In the genomic region with DNA sequence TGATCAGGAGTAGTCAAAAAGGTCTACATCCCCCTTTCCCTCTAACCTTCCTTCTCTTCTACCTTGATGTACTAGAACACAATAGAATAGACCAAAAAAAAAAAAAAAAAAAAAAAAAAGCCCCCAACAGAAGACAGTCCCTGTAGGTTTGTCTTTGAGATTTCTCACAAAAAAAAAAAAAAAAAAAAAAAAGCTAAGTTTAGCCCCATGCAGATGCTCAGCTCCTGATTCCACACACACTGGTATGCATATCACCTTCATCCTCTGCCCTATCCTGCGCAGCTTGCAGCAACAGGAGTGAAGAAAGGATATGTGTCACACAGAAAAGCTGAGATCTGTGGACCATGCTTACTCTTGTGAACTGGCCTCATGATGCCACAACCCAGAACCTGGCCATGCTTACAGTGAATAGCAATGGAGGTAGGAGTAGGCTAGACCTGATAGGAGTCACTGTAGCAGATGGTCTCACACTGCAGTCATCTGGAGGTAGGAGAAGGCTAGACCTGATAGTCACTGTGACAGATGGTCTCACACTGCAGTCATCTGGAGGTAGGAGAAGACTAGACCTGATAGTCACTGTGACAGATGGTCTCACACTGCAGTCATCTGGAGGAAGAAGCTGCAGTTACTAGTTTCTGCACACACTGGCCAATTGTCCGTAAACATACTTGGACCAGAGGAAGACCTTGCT, we compare ENCODE assay signal across 10 mouse cellular contexts. TPM values are rescaled to one million over a fixed set of nuclear protein-coding genes. Genes with fewer than 3 reads are reported as not detected.
A peak's percentile ranks its signal among the peaks of the same experiment; 100 is the strongest.
DNase-seq lines count a peak whose midpoint lies in the region; ATAC-seq and TF ChIP-seq lines count a peak whose summit lies in the region.
"Had no signal": no experiment of that assay in that cellular context is flagged by ENCODE, and none has a peak within 500 bp of the region (broad histone marks: within the 10 kb centered on the region; RNA-seq: fewer than 3 reads in every experiment).

No protein-coding gene starts in this region.

- peak overlapping the region; percentile 97; the same call in 1 of the 2 replicates for H3K27ac ChIP-seq in hindbrain, embryonic 10.5 days
- no peak overlapping the region for H3K27ac ChIP-seq in hindbrain, postnatal 0 days
- peak overlapping the region; percentile 91 for H3K27ac ChIP-seq in MEL (ENCODE audit: control insufficient read depth, low read depth, low read length)
- H3K27ac ChIP-seq in liver, embryonic 16.5 days (ENCODE audit: low read length): peak overlapping the region; percentile 97

- no peak overlapping the region for H3K4me2 ChIP-seq in hindbrain, postnatal 0 days (ENCODE audit: low read depth, low read length)
- peak overlapping the region; percentile 92 for H3K4me2 ChIP-seq in liver, embryonic 16.5 days (ENCODE audit: low read depth, low read length)

- H3K27me3 ChIP-seq in hindbrain, embryonic 10.5 days (ENCODE audit: insufficient read depth, poor library complexity, severe bottlenecking): no peaks in the 10 kb centered on the region
- H3K27me3 ChIP-seq in hindbrain, postnatal 0 days (ENCODE audit: insufficient read depth, low read length): no peaks in the 10 kb centered on the region
- no peaks in the 10 kb centered on the region for H3K27me3 ChIP-seq in MEL (ENCODE audit: control insufficient read depth in 1 of 2, insufficient read depth in 2 of 2, low read length in 2 of 2)
- no peaks in the 10 kb centered on the region for H3K27me3 ChIP-seq in liver, embryonic 16.5 days (ENCODE audit: control insufficient read depth, insufficient read depth, low read depth, low read length)

- DNase-seq in hindbrain, embryonic 10.5 days (ENCODE audit: low spot score): no peak
- no peak for DNase-seq in hindbrain, postnatal 0 days (ENCODE audit: low spot score)
- DNase-seq in 416B (ENCODE audit: low read depth): peak; percentile 51
- peak; percentile 84 for DNase-seq in MEL (ENCODE audit: low read depth, low spot score)
- DNase-seq in spleen, postnatal 14 days (ENCODE audit: low spot score in 2 of 2): no peak
- no peak for DNase-seq in layer of hippocampus, postnatal 10 days (ENCODE audit: low spot score in 2 of 2)
- DNase-seq: gastrocnemius, adult 2 months; layer of hippocampus, postnatal 36 days; lung, postnatal 14 days had no signal

- no peak overlapping the region for H3K9ac ChIP-seq in hindbrain, postnatal 0 days (replicated peaks; ENCODE audit: low read length)
- peak overlapping the region; percentile 97 for H3K9ac ChIP-seq in MEL (ENCODE audit: control insufficient read depth, low read depth, low read length, poor library complexity, severe bottlenecking)
- H3K9ac ChIP-seq in liver, embryonic 16.5 days (ENCODE audit: low read depth, low read length): peak overlapping the region; percentile 94

- H3K4me3 ChIP-seq in hindbrain, embryonic 10.5 days: no peak overlapping the region
- no peak overlapping the region for H3K4me3 ChIP-seq in hindbrain, postnatal 0 days (ENCODE audit: low read length)
- H3K4me3 ChIP-seq in MEL (ENCODE audit: control insufficient read depth in 1 of 2, insufficient read depth in 1 of 2, low read depth in 2 of 2, low read length in 2 of 2): peak overlapping the region; percentile 93 to 97
- peak overlapping the region; percentile 85 for H3K4me3 ChIP-seq in liver, embryonic 16.5 days (ENCODE audit: low read depth, low read length)

- WGBS in hindbrain, embryonic 10.5 days: 98% methylated on average over 2 of the region's 2 CpGs
- WGBS in hindbrain, postnatal 0 days: 95% methylated on average over 2 of the region's 2 CpGs
- WGBS in liver, embryonic 16.5 days (ENCODE audit: insufficient replicate concordance): 66% methylated on average over 2 of the region's 2 CpGs

- no peak for TF ChIP-seq RAD21 in MEL (IDR thresholded peaks at IDR 0.05; ENCODE audit: low read depth, low read length)

- peak; percentile 36 to 51; a peak in 3 of 4 replicates for TF ChIP-seq EP300 in MEL (IDR thresholded peaks at IDR 0.05; ENCODE audit: low read depth in 1 of 2, low read length in 2 of 2)

- peaks cover 46% of the 10 kb centered on the region for H3K4me1 ChIP-seq in hindbrain, embryonic 10.5 days (replicated peaks)
- H3K4me1 ChIP-seq in hindbrain, postnatal 0 days (ENCODE audit: insufficient read depth, low read length): peaks cover 20% of the 10 kb centered on the region
- peaks cover 44 to 46% of the 10 kb centered on the region in 2 experiments for H3K4me1 ChIP-seq in MEL (ENCODE audit: control insufficient read depth in 1 of 2, insufficient read depth in 2 of 2, low read length in 2 of 2)
- H3K4me1 ChIP-seq in liver, embryonic 16.5 days (ENCODE audit: control insufficient read depth, low read depth, low read length): peaks cover 50% of the 10 kb centered on the region

- no peak for ATAC-seq in hindbrain, postnatal 0 days
- ATAC-seq in liver, embryonic 16.5 days (ENCODE audit: low read depth): no peak

- peak in 1 of 2 experiments; percentile 50; a peak in 1 of 4 replicates for TF ChIP-seq POLR2A in MEL (IDR thresholded peaks at IDR 0.05; ENCODE audit: control insufficient read depth in 1 of 2, insufficient read depth in 1 of 2, low read depth in 1 of 2, low read length in 2 of 2, poor library complexity in 1 of 2)

- H3K79me2 ChIP-seq in MEL (ENCODE audit: control insufficient read depth, insufficient read depth, low read length, poor library complexity): peaks cover 39% of the 10 kb centered on the region

- H3K36me3 ChIP-seq in hindbrain, embryonic 10.5 days: peaks cover 6% of the 10 kb centered on the region
- H3K36me3 ChIP-seq in hindbrain, postnatal 0 days (ENCODE audit: insufficient read depth, low read length): no peaks in the 10 kb centered on the region
- H3K36me3 ChIP-seq in MEL (ENCODE audit: control insufficient read depth in 1 of 2, insufficient read depth in 2 of 2, low read length in 2 of 2): peaks cover 2 to 57% of the 10 kb centered on the region in 2 experiments; a peak in 3 of 4 replicates
- H3K36me3 ChIP-seq in liver, embryonic 16.5 days (ENCODE audit: control insufficient read depth, insufficient read depth): no peaks in the 10 kb centered on the region

- H3K9me3 ChIP-seq in hindbrain, embryonic 10.5 days: peaks cover 6% of the 10 kb centered on the region; the same call in 1 of the 2 replicates
- H3K9me3 ChIP-seq in hindbrain, postnatal 0 days (ENCODE audit: low read length): no peaks in the 10 kb centered on the region
- no peaks in the 10 kb centered on the region for H3K9me3 ChIP-seq in MEL (replicated peaks; ENCODE audit: insufficient read depth, low read length)
- H3K9me3 ChIP-seq in liver, embryonic 16.5 days (replicated peaks; ENCODE audit: control insufficient read depth, low read length): no peaks in the 10 kb centered on the region

- TF ChIP-seq CTCF in hindbrain, postnatal 0 days (IDR thresholded peaks at IDR 0.05; ENCODE audit: low read depth): no peak
- TF ChIP-seq CTCF in MEL (IDR thresholded peaks at IDR 0.05 in 2 of 3, conservative IDR thresholded peaks at IDR 0.05 in 1 of 3; ENCODE audit: control insufficient read depth in 1 of 3, insufficient read depth in 1 of 3, low read depth in 2 of 3, low read length in 3 of 3, poor library complexity in 1 of 3, severe bottlenecking in 1 of 3): no peak

TF ChIP-seq in MEL, 35 proteins besides CTCF, POLR2A, EP300 and RAD21 (continues in another document):
- no peak for TF ChIP-seq MXI1 (IDR thresholded peaks at IDR 0.05; ENCODE audit: low read depth, low read length)
- TF ChIP-seq TAL1 (IDR thresholded peaks at IDR 0.05; ENCODE audit: low read length): peak; percentile 96
- no peak for TF ChIP-seq MEF2A (IDR thresholded peaks at IDR 0.05; ENCODE audit: extremely low read depth, insufficient replicate concordance, low read depth, low read length, poor library complexity, severe bottlenecking)
- no peak for TF ChIP-seq ELF1 (IDR thresholded peaks at IDR 0.05; ENCODE audit: low read depth, low read length)
- no peak for TF ChIP-seq KAT2A (conservative IDR thresholded peaks at IDR 0.05; ENCODE audit: low read depth, low read length)
- TF ChIP-seq NRF1 (IDR thresholded peaks at IDR 0.05; ENCODE audit: insufficient read depth, low read depth, low read length, poor library complexity, severe bottlenecking): peak; percentile 27; the same call in 1 of the 2 replicates
- 0 out of 2 replicates have a peak, but pooled peaks have one; percentile 1 for TF ChIP-seq BHLHE40 (IDR thresholded peaks at IDR 0.05; ENCODE audit: borderline replicate concordance, low read depth, low read length)
- peak; percentile 81 for TF ChIP-seq TCF12 (IDR thresholded peaks at IDR 0.05; ENCODE audit: low read depth, low read length)
- peak; percentile 75; the same call in 1 of the 2 replicates for TF ChIP-seq POLR2AphosphoS5 (IDR thresholded peaks at IDR 0.05; ENCODE audit: borderline replicate concordance, low read depth, low read length)
- TF ChIP-seq ZNF384 (IDR thresholded peaks at IDR 0.05; ENCODE audit: low read depth, low read length): peak; percentile 86
- no peak for TF ChIP-seq ZC3H11A (IDR thresholded peaks at IDR 0.05; ENCODE audit: low read depth, low read length)
- TF ChIP-seq MYC (IDR thresholded peaks at IDR 0.05; ENCODE audit: low read depth, low read length): peak; percentile 36; the same call in 1 of the 2 replicates
- TF ChIP-seq MAX (IDR thresholded peaks at IDR 0.05; ENCODE audit: low read length): no peak
- TF ChIP-seq CHD1 (IDR thresholded peaks at IDR 0.05; ENCODE audit: low read depth, low read length): peak; percentile 91

RNA-seq across cellular contexts. Expression of gene March6, which starts 1.6 kb away (rescaled TPM):
- polyA plus RNA-seq in hindbrain, embryonic 10.5 days (2016; fragmentation: Nextera tagmentation; extraction: Ambion mirVana): 34.5 and 39.9 TPM in 2 replicates
- total RNA-seq in hindbrain, postnatal 0 days (2014; rRNA removed): 154 and 169 TPM in 2 replicates
- polyA plus RNA-seq in hindbrain, postnatal 0 days (2015; fragmentation: Nextera tagmentation; extraction: Ambion mirVana): 55.3 and 57.4 TPM in 2 replicates
- total RNA-seq in MEL (2012; rRNA removed): 37.9 and 42.8 TPM in 2 replicates
- 100 to 1,000 TPM in 1 of 2 experiments, 10 to 100 TPM in 1; 62.5 to 114 TPM for polyA plus RNA-seq in MEL (2012; ENCODE audit: insufficient read depth in 1 of 2, insufficient read length in 2 of 2, low read depth in 1 of 2, low replicate concordance in 2 of 2, missing spikeins in 1 of 2)
- polyA plus RNA-seq in liver, embryonic 16.5 days (2015; fragmentation: Nextera tagmentation; extraction: Ambion mirVana): 15.8 TPM in 2 replicates
- 100 to 1,000 TPM; 199 to 221 TPM for total RNA-seq in layer of hippocampus, postnatal 10 days (2021)

RNA-seq across cellular contexts. Expression of gene Cmbl, which starts 32.7 kb away (rescaled TPM):
- polyA plus RNA-seq in hindbrain, embryonic 10.5 days (2016; fragmentation: Nextera tagmentation; extraction: Ambion mirVana): 1.6 and 2.0 TPM in 2 replicates
- total RNA-seq in hindbrain, postnatal 0 days (2014; rRNA removed): 15.2 and 21.2 TPM in 2 replicates
- 22.7 and 24.9 TPM in 2 replicates for polyA plus RNA-seq in hindbrain, postnatal 0 days (2015; fragmentation: Nextera tagmentation; extraction: Ambion mirVana)
- 0.31 TPM in 1 of 2 replicates, not detected in the other for total RNA-seq in MEL (2012; rRNA removed)
- polyA plus RNA-seq in MEL (2012; ENCODE audit: insufficient read depth in 1 of 2, insufficient read length in 2 of 2, low read depth in 1 of 2, low replicate concordance in 2 of 2, missing spikeins in 1 of 2): under 1 TPM in 1 of 2 experiments, not detected in 1; 0.22 TPM
- 12.7 and 16.4 TPM in 2 replicates for polyA plus RNA-seq in liver, embryonic 16.5 days (2015; fragmentation: Nextera tagmentation; extraction: Ambion mirVana)
- 10 to 100 TPM; 15.2 to 16.3 TPM for total RNA-seq in layer of hippocampus, postnatal 10 days (2021)

Comparison
In these comparisons a context has a peak if more than half of its experiments do, and no peak if none do; other contexts are left out.
1. DNase-seq: peak in 416B (single experiment) and MEL (single experiment); none in hindbrain, embryonic 10.5 days (single experiment), hindbrain, postnatal 0 days (single experiment), spleen, postnatal 14 days (0 of 2) and layer of hippocampus, postnatal 10 days (0 of 2).
2. H3K4me3 ChIP-seq: peak in MEL (2 of 2) and liver, embryonic 16.5 days (single experiment); none in hindbrain, embryonic 10.5 days (single experiment) and hindbrain, postnatal 0 days (single experiment).